Mouse (Mus musculus): ENCODE data around the gene Pcyt1a.

GRCm38 (mm10) chr16:32456086-32456485 lies 25.4 kb downstream of the Pcyt1a start:
- TF ChIP-seq CTCF (IDR thresholded peaks at IDR 0.05; ENCODE audit: extremely low read depth, insufficient read length, insufficient replicate concordance, low read depth, low read length) (no peak), POLR2A (IDR thresholded peaks at IDR 0.05; ENCODE audit: low read depth, low read length) (no peak)

Data from small intestine, adult 2 months (tissue).